Mouse (Mus musculus) hematopoietic multipotent progenitor cell, adult 10-12 weeks (in vitro differentiated cells): Measurements from ENCODE around the gene Adamts5. TPM values are rescaled to one million over a fixed set of nuclear protein-coding genes. Genes with fewer than 3 reads are reported as not detected.

Experiments
- polyA plus RNA-seq: library from polyadenylated mRNA; stranded (reverse); fragments of >175 nt; gene quantifications from 2 replicates; pipeline ENCODE4 v1.2.3, GENCODE M21; 2012; ENCODE audit warnings: low replicate concordance

The Adamts5 gene
- polyA plus RNA-seq = 0.03 and 0.12 TPM in 2 replicates

DNA sequence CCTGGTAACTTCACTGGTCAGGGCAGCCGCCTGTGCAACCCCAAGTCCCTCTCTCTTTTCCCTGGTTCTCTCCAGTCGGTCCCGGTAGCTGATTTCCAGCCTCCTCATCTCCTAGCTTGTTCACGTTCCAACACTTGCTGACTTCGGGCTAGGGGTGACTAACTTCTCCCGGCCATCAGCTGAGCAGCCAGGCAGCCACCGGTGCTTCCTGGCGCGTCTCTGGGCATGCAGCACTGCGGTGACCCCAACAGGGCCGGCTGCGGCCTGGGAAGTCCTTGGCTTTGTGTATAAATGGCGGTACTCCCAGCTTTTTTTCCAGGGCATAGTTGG lies at the start of gene Adamts5:
Gene Adamts5, minus strand, starts transcription at position 248 of the 330 bp plus-strand sequence.

Other genes starting within 250 kb of the Adamts5 start
- 0.05 and 0.17 TPM in 2 replicates for gene Adamts1, start 98.7 kb downstream of the Adamts5 start, polyA plus RNA-seq